Mouse (Mus musculus): ENCODE data around the gene Whamm. TPM values are rescaled to one million over a fixed set of nuclear protein-coding genes. Genes with fewer than 3 reads are reported as not detected.
A peak's percentile ranks its signal among the peaks of the same experiment; 100 is the strongest.

Gene Whamm
- polyA plus RNA-seq, 1 experiment from 2014 or later, result 5.6 TPM

- Histone ChIP-seq H3K9ac (no peak overlapping the region), H3K4me2 (no peak overlapping the region), H3K9me3 (no peaks in the 10 kb centered on the region), H3K4me1 (no peaks in the 10 kb centered on the region), H3K36me3 (no peaks in the 10 kb centered on the region), H3K4me3 (no peak overlapping the region), H3K27ac (no peak overlapping the region), H3K27me3 (no peaks in the 10 kb centered on the region)
- WGBS, result 58% methylated on average over 11 of the region's 11 CpGs
- no peak for ATAC-seq (ENCODE audit: borderline replicate concordance, extremely low read depth, low FRiP score, low TSS enrichment)
These were observed 22.2 kb upstream of the Whamm start for GRCm38 (mm10) chr7:81548864-81549263.

- H3K36me3 ChIP-seq, result no peaks in the 10 kb centered on the region
These were observed 17.5 kb upstream of the Whamm start for GRCm38 (mm10) chr7:81553589-81553988.

GRCm38 (mm10) chr7:81554369-81554768 is 16.7 kb upstream of the Whamm start:
- Histone ChIP-seq H3K4me2 (no peak overlapping the region), H3K4me1 (peaks cover 11% of the 10 kb centered on the region), H3K4me3 (no peak overlapping the region), H3K9ac (no peak overlapping the region), H3K27me3 (no peaks in the 10 kb centered on the region), H3K9me3 (no peaks in the 10 kb centered on the region), H3K27ac (no peak overlapping the region), H3K36me3 (no peaks in the 10 kb centered on the region)
- WGBS, result 76% methylated on average over 2 of the region's 2 CpGs
- no peak for ATAC-seq (ENCODE audit: borderline replicate concordance, extremely low read depth, low FRiP score, low TSS enrichment)

More at GRCm38 (mm10) chr7:81553589-81553988, 17.5 kb upstream of the Whamm start:
- H3K4me1 ChIP-seq, result peaks cover 11% of the 10 kb centered on the region
- no peaks in the 10 kb centered on the region for H3K9me3 ChIP-seq
- no peak overlapping the region for H3K4me2 ChIP-seq
- no peak overlapping the region for H3K9ac ChIP-seq
- H3K4me3 ChIP-seq, result no peak overlapping the region
- no peaks in the 10 kb centered on the region for H3K27me3 ChIP-seq
- 64% methylated on average over 4 of the region's 4 CpGs for WGBS
- H3K27ac ChIP-seq, result no peak overlapping the region
- ATAC-seq (ENCODE audit: borderline replicate concordance, extremely low read depth, low FRiP score, low TSS enrichment), result no peak

GRCm38 (mm10) chr7:81556839-81557238 is 14.2 kb upstream of the Whamm start:
- H3K36me3 ChIP-seq, result no peaks in the 10 kb centered on the region
- 47% methylated on average over 4 of the region's 4 CpGs for whole genome bisulfite sequencing
- peak; percentile 39; the same call in 1 of the 2 replicates for ATAC-seq (ENCODE audit: borderline replicate concordance, extremely low read depth, low FRiP score, low TSS enrichment)
- H3K27me3 ChIP-seq, result no peaks in the 10 kb centered on the region
- no peak overlapping the region for H3K4me2 ChIP-seq
- H3K4me3 ChIP-seq, result no peak overlapping the region
- H3K9me3 ChIP-seq, result no peaks in the 10 kb centered on the region
- peaks cover 26% of the 10 kb centered on the region for H3K4me1 ChIP-seq
- H3K9ac ChIP-seq, result no peak overlapping the region
- H3K27ac ChIP-seq, result peak overlapping the region; percentile 83

- Histone ChIP-seq H3K36me3 (no peaks in the 10 kb centered on the region), H3K27me3 (no peaks in the 10 kb centered on the region), H3K4me2 (no peak overlapping the region), H3K9ac (no peak overlapping the region), H3K4me1 (peaks cover 26% of the 10 kb centered on the region), H3K4me3 (no peak overlapping the region), H3K27ac (peak overlapping the region; percentile 83), H3K9me3 (no peaks in the 10 kb centered on the region)
- 35% methylated on average over 7 of the region's 7 CpGs for WGBS
- ATAC-seq (ENCODE audit: borderline replicate concordance, extremely low read depth, low FRiP score, low TSS enrichment), result peak; percentile 89
These were observed 13.6 kb upstream of the Whamm start for GRCm38 (mm10) chr7:81557252-81557984.

- peaks cover 26% of the 10 kb centered on the region for H3K4me1 ChIP-seq
- no peak for ATAC-seq (ENCODE audit: borderline replicate concordance, extremely low read depth, low FRiP score, low TSS enrichment)
These were observed 13.1 kb upstream of the Whamm start for GRCm38 (mm10) chr7:81557985-81558360.

GRCm38 (mm10) chr7:81559231-81559980 is 11.7 kb upstream of the Whamm start:
- Histone ChIP-seq H3K4me1 (peaks cover 26% of the 10 kb centered on the region), H3K9me3 (no peaks in the 10 kb centered on the region), H3K4me2 (no peak overlapping the region), H3K9ac (no peak overlapping the region), H3K27ac (no peak overlapping the region), H3K4me3 (no peak overlapping the region), H3K36me3 (no peaks in the 10 kb centered on the region), H3K27me3 (no peaks in the 10 kb centered on the region)
- no peak for ATAC-seq (ENCODE audit: borderline replicate concordance, extremely low read depth, low FRiP score, low TSS enrichment)
- WGBS, result 86% methylated on average over 14 of the region's 14 CpGs

More at GRCm38 (mm10) chr7:81557985-81558360, 13.1 kb upstream of the Whamm start:
- H3K27ac ChIP-seq, result peak overlapping the region; percentile 45
- no peak overlapping the region for H3K9ac ChIP-seq
- H3K36me3 ChIP-seq, result no peaks in the 10 kb centered on the region
- no peak overlapping the region for H3K4me3 ChIP-seq
- no peak overlapping the region for H3K4me2 ChIP-seq
- no peaks in the 10 kb centered on the region for H3K9me3 ChIP-seq
- no peaks in the 10 kb centered on the region for H3K27me3 ChIP-seq
- WGBS, result 42% methylated on average over 4 of the region's 4 CpGs

GRCm38 (mm10) chr7:81560101-81561049 is 10.7 kb upstream of the Whamm start:
- H3K27ac ChIP-seq, result no peak overlapping the region
- no peaks in the 10 kb centered on the region for H3K27me3 ChIP-seq
- no peaks in the 10 kb centered on the region for H3K36me3 ChIP-seq
- 0 out of 2 replicates have a peak overlapping the region, but pooled peaks have one; percentile 8 for H3K4me2 ChIP-seq
- no peak for ATAC-seq (ENCODE audit: borderline replicate concordance, extremely low read depth, low FRiP score, low TSS enrichment)
- no peak overlapping the region for H3K9ac ChIP-seq
- H3K4me3 ChIP-seq, result no peak overlapping the region
- H3K9me3 ChIP-seq, result no peaks in the 10 kb centered on the region
- 33% methylated on average over 8 of the region's 8 CpGs for WGBS
- peaks cover 26% of the 10 kb centered on the region for H3K4me1 ChIP-seq

GRCm38 (mm10) chr7:81561211-81561610 is 9.9 kb upstream of the Whamm start:
- no peaks in the 10 kb centered on the region for H3K9me3 ChIP-seq
- no peak overlapping the region for H3K4me2 ChIP-seq
- H3K9ac ChIP-seq, result no peak overlapping the region
- no peak for ATAC-seq (ENCODE audit: borderline replicate concordance, extremely low read depth, low FRiP score, low TSS enrichment)
- WGBS, result 57% methylated on average over 5 of the region's 5 CpGs
- no peak overlapping the region for H3K27ac ChIP-seq
- no peak overlapping the region for H3K4me3 ChIP-seq
- H3K27me3 ChIP-seq, result no peaks in the 10 kb centered on the region
- no peaks in the 10 kb centered on the region for H3K36me3 ChIP-seq
- peaks cover 26% of the 10 kb centered on the region for H3K4me1 ChIP-seq

GRCm38 (mm10) chr7:81563506-81564015 is 7.5 kb upstream of the Whamm start:
- WGBS, result 73% methylated on average over 4 of the region's 4 CpGs
- Histone ChIP-seq H3K9me3 (no peaks in the 10 kb centered on the region), H3K4me2 (no peak overlapping the region), H3K27ac (no peak overlapping the region), H3K36me3 (no peaks in the 10 kb centered on the region), H3K9ac (no peak overlapping the region), H3K4me1 (peaks cover 15% of the 10 kb centered on the region), H3K27me3 (no peaks in the 10 kb centered on the region), H3K4me3 (no peak overlapping the region)
- ATAC-seq (ENCODE audit: borderline replicate concordance, extremely low read depth, low FRiP score, low TSS enrichment), result no peak

- ATAC-seq (ENCODE audit: borderline replicate concordance, extremely low read depth, low FRiP score, low TSS enrichment), result no peak
- Histone ChIP-seq H3K4me3 (no peak overlapping the region), H3K27me3 (no peaks in the 10 kb centered on the region), H3K9ac (no peak overlapping the region), H3K4me2 (no peak overlapping the region), H3K4me1 (peaks cover 15% of the 10 kb centered on the region), H3K27ac (no peak overlapping the region), H3K9me3 (no peaks in the 10 kb centered on the region), H3K36me3 (no peaks in the 10 kb centered on the region)
- 87% methylated on average over 7 of the region's 7 CpGs for WGBS
These were observed 6.3 kb upstream of the Whamm start for GRCm38 (mm10) chr7:81564766-81565165.

All from lung, embryonic 15.5 days (tissue).